Mouse (Mus musculus): ENCODE data around the gene Nfxl1.

Nfxl1 gene

GRCm38 (mm10) chr5:72501763-72502162 is 57.7 kb downstream of the Nfxl1 start:
- no peak for DNase-seq (ENCODE audit: low spot score)

GRCm38 (mm10) chr5:72498271-72498670 is 61.2 kb downstream of the Nfxl1 start:
- no peak for DNase-seq (ENCODE audit: low spot score)

GRCm38 (mm10) chr5:72496756-72497155 is 62.7 kb downstream of the Nfxl1 start:
- no peak for DNase-seq (ENCODE audit: low spot score)

- DNase-seq (ENCODE audit: low spot score): no peak
Observed at GRCm38 (mm10) chr5:72493906-72494305, 65.6 kb downstream of the Nfxl1 start.

GRCm38 (mm10) chr5:72491232-72491631 is 68.3 kb downstream of the Nfxl1 start:
- DNase-seq (ENCODE audit: low spot score): no peak

- DNase-seq (ENCODE audit: low spot score): no peak
Observed at GRCm38 (mm10) chr5:72480456-72480855, 79.0 kb downstream of the Nfxl1 start.

GRCm38 (mm10) chr5:72472317-72473009 is 87.0 kb downstream of the Nfxl1 start:
- DNase-seq (ENCODE audit: low spot score): no peak

- no peak for DNase-seq (ENCODE audit: low spot score)
Observed at GRCm38 (mm10) chr5:72471746-72472145, 87.7 kb downstream of the Nfxl1 start.

GRCm38 (mm10) chr5:72464932-72465331 is 94.6 kb downstream of the Nfxl1 start:
- DNase-seq (ENCODE audit: low spot score): no peak
